Mouse (Mus musculus) lung, postnatal 0 days (tissue): ENCODE data around the gene 4930432K21Rik.

Source experiments
- CTCF ChIP-seq: IDR thresholded peaks from 2 replicates; pipeline ENCODE4 v1.5.1; 2016; ENCODE audit warnings: antibody characterized with exemption, mild to moderate bottlenecking
- EP300 ChIP-seq: IDR thresholded peaks from 2 replicates; pipeline ENCODE4 v1.6.1; 2016; ENCODE audit warnings: antibody characterized with exemption, mild to moderate bottlenecking, control low read depth

DNA sequence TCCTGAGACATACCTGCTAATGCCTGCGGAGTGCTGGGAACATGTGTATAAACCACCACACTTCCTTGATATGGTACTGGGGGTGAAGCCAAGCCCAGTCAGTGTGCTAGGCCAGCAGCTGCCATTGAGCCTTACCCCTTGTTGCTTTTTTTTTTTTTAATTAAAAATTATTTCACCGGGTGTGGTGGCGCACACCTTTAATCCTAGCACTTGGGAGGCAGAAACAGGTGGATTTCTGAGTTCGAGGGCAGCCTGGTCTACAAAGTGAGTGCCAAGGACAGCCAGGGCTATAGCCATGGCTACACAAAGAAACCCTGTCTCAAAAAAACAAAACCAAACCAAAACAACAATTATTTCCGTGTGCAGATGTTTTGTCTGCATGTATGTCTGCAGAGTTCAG, 57.2 kb downstream of the 4930432K21Rik start:
- TF ChIP-seq CTCF (no peak), EP300 (no peak)
